Mouse (Mus musculus) embryo, embryonic 11.5 days (tissue): Measurements from ENCODE around the gene Slc35e3.

Source experiments
- DNase-seq: peaks from one replicate; pipeline ENCODE4 v3.0.0-alpha.2; 2012; ENCODE audit warnings: low read depth, low spot score

The Slc35e3 gene

GRCm38 (mm10) chr10:117685171-117685848 lies 60.9 kb downstream of the Slc35e3 start:
- no peak for DNase-seq

GRCm38 (mm10) chr10:117684298-117685170 lies 61.6 kb downstream of the Slc35e3 start:
- no peak for DNase-seq

GRCm38 (mm10) chr10:117683734-117684037 lies 62.5 kb downstream of the Slc35e3 start:
- no peak for DNase-seq
